Mouse (Mus musculus) E14TG2a.4 (cell line): ENCODE results near the gene Mex3b.

Experiments
- CTCF ChIP-seq: conservative IDR thresholded peaks from 2 replicates; pipeline ENCODE4 v1.5.1; 2014; ENCODE audit warnings: low read length
- NANOG ChIP-seq: IDR thresholded peaks from 2 replicates; pipeline ENCODE4 v1.6.1; 2014; ENCODE audit warnings: borderline replicate concordance, low read length, mixed read lengths

DNA sequence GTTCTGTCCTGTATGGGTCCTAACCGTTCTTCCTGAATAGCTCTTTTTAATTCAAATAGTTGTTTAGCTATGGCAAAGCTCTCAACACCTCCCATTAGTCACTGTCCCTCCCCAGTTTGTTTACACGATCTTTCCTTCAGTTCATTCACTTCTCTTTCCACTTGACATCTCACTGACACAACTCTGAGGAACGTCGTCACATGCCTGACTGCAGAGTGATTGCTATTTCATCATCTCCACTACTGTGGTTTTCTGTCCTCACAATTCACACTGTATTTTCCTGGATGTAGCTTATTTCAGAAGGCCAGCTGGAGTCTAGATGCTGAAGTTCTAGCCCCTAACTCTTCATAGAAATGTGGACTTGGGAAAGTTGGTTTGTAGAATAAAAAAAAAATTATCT lies 8.5 kb upstream of the Mex3b start:
- TF ChIP-seq CTCF (no peak), NANOG (no peak)
